Mouse (Mus musculus) G1E (cell line): ENCODE results near the gene Gm10271. TPM values are rescaled to one million over a fixed set of nuclear protein-coding genes. Genes with fewer than 3 reads are reported as not detected.
A peak's percentile ranks its signal among the peaks of the same experiment; 100 is the strongest.

ENCODE experiments used
- ATAC-seq: 2 replicates; pipeline ENCODE4 v1.8.0; 2016; ENCODE audit warnings: mild to moderate bottlenecking; ENCODE audit not compliant: insufficient number of reproducible peaks, poor library complexity, low FRiP score, severe bottlenecking; ENCODE audit errors: extremely low read depth
- DNase-seq: peaks from one replicate; pipeline ENCODE4 v3.0.0; 2012; ENCODE audit warnings: low spot score
- H3K27me3 ChIP-seq: 2 replicates; pipeline ENCODE4 v1.6.1; 2012; ENCODE audit warnings: mild to moderate bottlenecking, low read length, inconsistent platforms; ENCODE audit not compliant: insufficient read depth
- H3K36me3 ChIP-seq: replicated peaks from 2 replicates; pipeline ENCODE3; 2012; ENCODE audit warnings: mild to moderate bottlenecking, inconsistent platforms
- H3K4me1 ChIP-seq: 2 replicates; pipeline ENCODE4 v1.6.1; 2012; ENCODE audit warnings: low read depth, low read length, inconsistent platforms, mixed read lengths; ENCODE audit not compliant: insufficient read depth
- H3K4me3 ChIP-seq: 2 replicates; pipeline ENCODE4 v1.5.1; 2012; ENCODE audit warnings: low read depth, mild to moderate bottlenecking, inconsistent platforms, low read length, moderate library complexity, mixed read lengths
- H3K9me3 ChIP-seq: replicated peaks from 2 replicates; pipeline ENCODE4 v1.6.1; 2012; ENCODE audit warnings: inconsistent platforms
- CTCF ChIP-seq: IDR thresholded peaks from 2 replicates; pipeline ENCODE4 v1.5.1; 2012; ENCODE audit warnings: low read depth, low read length, inconsistent platforms, mixed read lengths
- GATA1 ChIP-seq: IDR thresholded peaks from 2 replicates; pipeline ENCODE4 v1.6.1; 2012; ENCODE audit warnings: borderline replicate concordance, low read length, inconsistent platforms, mixed read lengths
- GATA2 ChIP-seq: IDR thresholded peaks from 2 replicates; pipeline ENCODE4 v1.6.1; 2012; ENCODE audit warnings: low read depth, low read length, inconsistent platforms, borderline replicate concordance
- POLR2AphosphoS5 ChIP-seq: IDR thresholded peaks from 2 replicates; pipeline ENCODE4 v1.6.1; 2012; ENCODE audit warnings: low read depth, low read length, inconsistent platforms; ENCODE audit not compliant: insufficient replicate concordance
- TAL1 ChIP-seq: conservative IDR thresholded peaks from 2 replicates; pipeline ENCODE4 v1.6.1; 2012; ENCODE audit warnings: low read depth, low read length, inconsistent platforms, mixed read lengths
- polyA plus RNA-seq: library from polyadenylated mRNA; stranded (reverse); fragments of >175 nt; gene quantifications from 2 replicates; pipeline ENCODE4 v1.2.3, GENCODE M21; 2012
- total RNA-seq, 2 experiments: library from RNA; stranded (forward) in 1 of 2; stranded (reverse) in 1 of 2; fragments of 200-1000 nt in 1 of 2; fragments of >200 nt in 1 of 2; fragmentation: Nextera tagmentation in 1 of 2; gene quantifications; 2 replicates each; pipeline ENCODE4 v1.2.3; 2014 to 2017

Gene Gm10271
- total and polyA plus RNA-seq, 3 experiments: not detected

DNA sequence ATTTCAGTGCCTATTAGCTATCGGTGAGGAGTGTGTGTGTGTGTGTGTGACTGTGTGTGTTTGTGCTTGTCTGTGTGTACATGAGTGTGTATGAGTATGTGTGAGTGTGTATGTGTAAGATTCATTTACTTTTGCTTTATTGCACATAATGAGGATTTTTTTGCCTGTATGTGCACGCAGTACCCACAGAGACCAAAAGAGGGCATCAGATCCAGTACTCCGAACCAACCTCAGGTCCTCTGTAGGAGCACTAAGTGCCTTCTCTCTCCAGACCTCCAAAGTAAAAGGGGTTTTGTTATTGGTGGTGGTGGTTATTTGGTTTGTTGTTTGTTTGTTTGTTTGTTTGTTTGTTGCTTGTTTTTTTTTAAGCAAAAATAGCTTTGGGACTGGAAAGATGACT, 8.5 kb upstream of the Gm10271 start:
- H3K36me3 ChIP-seq: no peaks in the 10 kb centered on the region
- H3K9me3 ChIP-seq: no peaks in the 10 kb centered on the region
- H3K4me1 ChIP-seq: no peaks in the 10 kb centered on the region
- ATAC-seq: no peak
- H3K27me3 ChIP-seq: peaks cover 12% of the 10 kb centered on the region
- TF ChIP-seq CTCF: peak; percentile 61; the same call in 1 of the 2 replicates
- no peak for TF ChIP-seq GATA2
- H3K4me3 ChIP-seq: no peak overlapping the region
- DNase-seq: no peak

DNA sequence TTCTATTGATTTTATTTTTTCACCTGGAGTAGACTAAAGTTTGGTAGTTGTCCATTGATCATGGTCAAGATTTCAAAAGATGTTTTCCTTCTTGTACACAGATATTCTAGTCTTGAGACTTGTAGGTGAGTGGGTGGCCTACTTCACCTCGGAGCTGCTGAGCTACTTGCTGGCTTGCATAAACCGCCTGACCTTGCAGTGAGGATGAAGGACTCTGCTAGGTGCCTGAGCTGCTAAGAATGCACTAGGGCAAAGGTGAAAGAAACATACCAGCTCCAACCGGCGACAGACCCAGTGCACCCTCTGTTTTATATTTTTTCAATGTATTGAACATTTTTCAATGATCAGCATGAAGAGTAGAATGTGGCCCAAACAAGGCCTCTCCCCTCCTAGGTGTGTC, 7.9 kb upstream of the Gm10271 start:
- Histone ChIP-seq H3K36me3 (no peaks in the 10 kb centered on the region), H3K9me3 (no peaks in the 10 kb centered on the region), H3K4me3 (no peak overlapping the region), H3K27me3 (peaks cover 12% of the 10 kb centered on the region), H3K4me1 (no peaks in the 10 kb centered on the region)
- ATAC-seq (no peak), DNase-seq (no peak)
- no peak for TF ChIP-seq POLR2AphosphoS5
- TF ChIP-seq TAL1: no peak
- TF ChIP-seq GATA2: no peak
- no peak for TF ChIP-seq CTCF
- no peak for TF ChIP-seq GATA1

DNA sequence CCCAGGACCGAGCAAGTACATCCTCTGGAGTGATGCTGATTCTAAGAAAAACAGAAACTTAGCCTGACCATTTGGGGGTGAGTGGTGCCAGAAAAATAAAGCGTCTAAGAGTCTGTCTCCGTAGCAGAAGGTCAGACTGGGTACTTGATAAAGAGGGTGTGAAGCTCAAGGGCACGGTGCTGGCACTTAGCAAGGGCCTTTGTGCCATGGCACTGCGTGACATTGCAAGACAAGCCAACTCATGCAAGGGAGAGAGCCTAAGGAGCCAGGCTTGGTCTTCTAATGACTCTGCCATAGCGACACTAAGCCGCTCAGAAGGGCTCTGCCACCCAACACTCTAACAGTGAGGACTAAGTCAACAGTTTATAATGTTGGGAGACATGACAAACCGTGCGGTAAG, 6.4 kb upstream of the Gm10271 start:
- H3K9me3 ChIP-seq: no peaks in the 10 kb centered on the region
- H3K4me1 ChIP-seq: no peaks in the 10 kb centered on the region
- ATAC-seq: no peak
- TF ChIP-seq CTCF (no peak), GATA2 (no peak), POLR2AphosphoS5 (no peak), GATA1 (no peak), TAL1 (no peak)
- H3K27me3 ChIP-seq: peaks cover 8% of the 10 kb centered on the region
- no peaks in the 10 kb centered on the region for H3K36me3 ChIP-seq
- DNase-seq: no peak
- no peak overlapping the region for H3K4me3 ChIP-seq

DNA sequence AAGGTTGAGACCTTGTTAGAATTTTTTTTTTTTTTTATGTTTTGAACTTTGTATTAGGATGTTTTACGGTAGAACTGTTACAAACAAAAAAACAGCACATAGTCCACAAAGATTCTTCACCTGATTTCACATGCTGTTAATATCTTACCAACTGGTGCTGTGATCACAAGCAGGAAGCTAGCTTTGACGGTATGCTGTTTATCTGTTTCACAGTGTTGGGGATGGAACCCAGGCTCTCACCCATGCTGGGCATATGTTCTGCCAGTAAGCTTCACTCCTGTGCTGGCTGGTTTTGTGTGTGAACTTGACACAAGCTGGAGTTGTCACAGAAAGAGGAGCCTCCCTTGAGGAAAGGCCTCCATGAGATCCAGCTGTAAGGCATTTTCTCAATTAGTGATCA, 5.4 kb upstream of the Gm10271 start:
- H3K36me3 ChIP-seq: no peaks in the 10 kb centered on the region
- DNase-seq (no peak), ATAC-seq (no peak)
- no peak overlapping the region for H3K4me3 ChIP-seq
- H3K4me1 ChIP-seq: no peaks in the 10 kb centered on the region
- H3K9me3 ChIP-seq: no peaks in the 10 kb centered on the region
- peaks cover 6% of the 10 kb centered on the region for H3K27me3 ChIP-seq
- TF ChIP-seq GATA1 (no peak), TAL1 (no peak), CTCF (no peak), POLR2AphosphoS5 (no peak), GATA2 (no peak)

DNA sequence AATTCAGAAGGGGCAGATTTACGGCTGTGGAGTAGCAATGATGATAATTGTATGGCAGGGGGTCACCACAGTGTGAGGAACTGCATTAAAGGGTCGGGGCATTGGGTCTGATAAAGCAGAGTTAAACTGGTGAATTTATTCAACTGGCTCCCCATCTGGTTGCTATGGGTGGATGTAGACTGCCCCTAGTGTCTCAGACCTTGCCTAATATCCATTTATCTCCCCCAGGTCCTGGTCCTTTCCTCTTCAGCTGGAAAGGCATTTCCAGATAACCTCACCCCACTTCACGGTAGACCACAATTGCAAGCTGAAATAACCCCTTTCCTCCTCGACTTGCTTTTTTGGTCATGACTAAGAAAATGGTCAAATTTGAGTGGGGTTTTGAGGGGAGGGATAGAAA, 5.0 kb upstream of the Gm10271 start:
- H3K4me1 ChIP-seq: no peaks in the 10 kb centered on the region
- DNase-seq (no peak), ATAC-seq (no peak)
- H3K36me3 ChIP-seq: no peaks in the 10 kb centered on the region
- TF ChIP-seq POLR2AphosphoS5 (no peak), CTCF (no peak), GATA1 (no peak), TAL1 (no peak), GATA2 (no peak)
- H3K4me3 ChIP-seq: no peak overlapping the region
- peaks cover 6% of the 10 kb centered on the region for H3K27me3 ChIP-seq
- no peaks in the 10 kb centered on the region for H3K9me3 ChIP-seq

DNA sequence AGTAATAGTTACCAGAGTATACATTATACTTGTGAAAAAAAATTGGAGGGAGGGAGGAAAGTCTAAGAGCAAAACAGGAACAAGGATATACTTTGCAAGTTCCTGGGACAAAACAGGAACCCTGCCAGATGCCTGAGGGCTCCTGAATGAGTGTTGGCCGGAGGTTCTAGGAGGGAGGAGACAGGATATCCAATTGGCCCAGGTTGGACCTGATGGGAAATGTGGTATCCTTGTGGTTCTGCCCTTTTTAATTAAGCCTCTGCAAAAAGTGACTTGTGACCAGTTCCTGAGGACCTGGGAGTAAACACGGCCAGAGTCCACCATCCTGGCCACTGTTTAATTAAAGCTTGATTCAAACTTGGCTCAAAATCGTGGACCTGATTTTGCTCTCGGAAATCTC, 3.7 kb downstream of the Gm10271 start:
- Histone ChIP-seq H3K4me1 (no peaks in the 10 kb centered on the region), H3K9me3 (no peaks in the 10 kb centered on the region), H3K27me3 (peaks cover 3% of the 10 kb centered on the region), H3K4me3 (no peak overlapping the region), H3K36me3 (no peaks in the 10 kb centered on the region)
- TF ChIP-seq TAL1: no peak
- ATAC-seq: no peak
- DNase-seq: no peak

DNA sequence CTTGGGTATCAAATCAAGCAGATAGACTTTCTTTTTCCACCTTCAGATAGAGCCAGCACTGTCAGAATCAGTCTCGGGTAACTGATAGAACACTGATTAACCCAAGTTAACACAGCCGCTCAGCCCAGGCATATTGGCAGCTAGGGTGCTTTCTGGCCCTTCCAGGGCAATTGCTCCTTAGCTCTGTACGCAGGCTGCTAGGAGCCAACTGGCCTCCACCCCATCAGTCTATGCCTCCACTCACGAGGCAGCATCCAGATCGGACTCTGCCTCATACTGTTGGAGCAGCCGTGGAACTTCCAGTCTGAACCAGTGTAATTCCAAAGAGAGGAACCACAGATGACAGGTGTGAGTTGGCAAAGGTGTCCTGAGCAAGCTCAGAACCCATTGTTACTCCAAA, 6.3 kb downstream of the Gm10271 start:
- Histone ChIP-seq H3K36me3 (no peaks in the 10 kb centered on the region), H3K4me3 (no peak overlapping the region), H3K9me3 (no peaks in the 10 kb centered on the region), H3K27me3 (peaks cover 3% of the 10 kb centered on the region), H3K4me1 (no peaks in the 10 kb centered on the region)
- TF ChIP-seq CTCF (no peak), TAL1 (no peak), GATA1 (no peak), GATA2 (no peak), POLR2AphosphoS5 (no peak)
- no peak for ATAC-seq
- DNase-seq: no peak
